Mouse (Mus musculus): Measurements from ENCODE around the gene BC049715. TPM values are rescaled to one million over a fixed set of nuclear protein-coding genes. Genes with fewer than 3 reads are reported as not detected.
A peak's percentile ranks its signal among the peaks of the same experiment; 100 is the strongest.

BC049715 gene
- total and polyA plus RNA-seq, 2 experiments from 2014 or later = 1.2 to 4.2 TPM

DNA sequence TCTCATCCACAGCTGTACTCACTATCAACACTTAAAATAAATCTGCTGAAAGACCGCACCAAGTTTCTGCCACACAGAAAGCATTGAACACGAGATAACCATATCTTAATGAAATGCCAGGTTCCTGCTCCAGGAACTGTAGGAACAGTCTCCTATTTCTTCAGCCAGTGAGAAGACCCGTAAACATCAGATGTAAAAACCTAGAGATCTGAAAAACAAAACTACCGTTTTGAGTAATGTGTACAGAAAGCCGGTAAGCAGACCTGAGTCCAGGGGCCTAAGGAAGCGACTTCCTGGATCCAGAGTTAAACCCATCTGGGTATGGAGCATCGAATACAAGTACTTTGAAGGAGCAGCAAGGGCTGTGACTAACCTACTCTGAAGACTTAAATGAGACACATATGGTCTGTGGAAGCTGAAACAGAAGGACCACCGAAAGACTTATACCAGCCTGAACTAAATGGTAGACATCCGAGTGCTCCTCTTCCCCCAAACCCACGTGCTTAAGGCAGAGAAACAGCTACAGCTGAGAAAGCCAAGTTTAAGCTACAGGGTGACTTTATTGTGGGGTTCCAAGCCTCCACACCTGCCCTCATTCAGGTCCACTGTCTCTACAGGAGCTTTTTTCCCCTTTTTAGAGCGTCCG, 24.2 kb upstream of the BC049715 start:
- H3K36me3 ChIP-seq (ENCODE audit: insufficient read depth, low read length) = no peaks in the 10 kb centered on the region
- no peaks in the 10 kb centered on the region for H3K9me3 ChIP-seq (ENCODE audit: low read length)
- peak overlapping the region; percentile 99 for H3K27ac ChIP-seq
- TF ChIP-seq CTCF (IDR thresholded peaks at IDR 0.05; ENCODE audit: low read depth) = no peak
- H3K9ac ChIP-seq (replicated peaks; ENCODE audit: low read length) = peak overlapping the region; percentile 83
- DNase-seq (ENCODE audit: low spot score) (no peak), ATAC-seq (peak; percentile 1; the same call in 1 of the 2 replicates)
- 23% methylated on average over 12 of the region's 12 CpGs for WGBS
- H3K4me1 ChIP-seq (ENCODE audit: insufficient read depth, low read length) = no peaks in the 10 kb centered on the region
- no peaks in the 10 kb centered on the region for H3K27me3 ChIP-seq (ENCODE audit: insufficient read depth, low read length)
- H3K4me3 ChIP-seq (ENCODE audit: low read length) = peak overlapping the region; percentile 82
- H3K4me2 ChIP-seq (ENCODE audit: low read depth, low read length) = peak overlapping the region; percentile 84

DNA sequence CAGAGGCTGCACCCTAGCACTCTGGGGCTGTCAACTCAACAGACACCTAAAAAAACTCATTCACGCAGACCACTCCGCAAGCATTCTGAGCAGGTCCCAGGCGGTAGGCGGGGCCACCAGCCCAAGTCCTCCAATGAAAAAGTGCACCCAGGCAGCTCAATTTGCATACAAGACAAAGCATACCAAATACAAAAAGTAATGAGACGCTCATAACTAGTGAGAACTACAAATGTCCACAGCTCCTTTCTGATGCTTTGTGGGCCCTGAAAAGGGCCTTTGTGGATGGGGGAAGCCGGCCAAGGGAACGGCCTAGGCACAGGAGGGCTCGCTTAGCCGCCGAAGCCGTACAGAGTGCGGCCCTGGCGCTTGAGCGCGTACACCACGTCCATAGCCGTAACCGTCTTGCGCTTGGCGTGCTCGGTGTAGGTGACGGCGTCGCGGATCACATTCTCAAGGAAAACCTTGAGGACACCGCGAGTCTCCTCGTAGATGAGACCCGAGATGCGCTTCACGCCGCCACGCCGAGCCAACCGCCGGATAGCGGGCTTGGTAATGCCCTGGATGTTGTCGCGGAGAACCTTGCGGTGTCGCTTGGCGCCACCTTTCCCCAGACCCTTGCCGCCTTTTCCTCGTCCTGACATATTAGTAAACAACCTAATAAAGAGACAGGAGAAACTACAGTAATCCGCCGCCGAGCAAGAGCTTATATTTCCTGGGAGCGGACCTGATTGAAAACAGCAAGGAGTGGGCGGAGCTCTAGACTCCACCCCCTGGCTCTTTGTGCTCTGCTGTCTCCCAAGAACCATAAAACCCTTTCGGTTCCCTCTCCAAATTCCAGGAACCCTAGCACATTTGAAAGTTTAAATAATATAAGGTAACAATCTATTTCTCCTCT, 23.4 kb upstream of the BC049715 start, which contains the start of gene Hist4h4:
Gene Hist4h4 (minus strand): TSS at position 677 of the 895 bp plus-strand sequence.
- peak within 1 kb of the TSS; percentile 82 for H3K4me3 ChIP-seq (ENCODE audit: low read length)
- no peaks in the 10 kb centered on the region for H3K9me3 ChIP-seq (ENCODE audit: low read length)
- peak within 1 kb of the TSS; percentile 84 for H3K4me2 ChIP-seq (ENCODE audit: low read depth, low read length)
- DNase-seq (ENCODE audit: low spot score) (peak; percentile 94), ATAC-seq (peak; percentile 73)
- H3K9ac ChIP-seq (replicated peaks; ENCODE audit: low read length) = peak within 1 kb of the TSS; percentile 83
- H3K4me1 ChIP-seq (ENCODE audit: insufficient read depth, low read length) = peaks cover 3% of the 10 kb centered on the region; the same call in 1 of the 2 replicates
- TF ChIP-seq CTCF (IDR thresholded peaks at IDR 0.05; ENCODE audit: low read depth) = no peak
- no peaks in the 10 kb centered on the region for H3K27me3 ChIP-seq (ENCODE audit: insufficient read depth, low read length)
- under 1% methylated on average over 50 of the region's 50 CpGs for WGBS
- no peaks in the 10 kb centered on the region for H3K36me3 ChIP-seq (ENCODE audit: insufficient read depth, low read length)
- H3K27ac ChIP-seq = peak within 1 kb of the TSS; percentile 99

DNA sequence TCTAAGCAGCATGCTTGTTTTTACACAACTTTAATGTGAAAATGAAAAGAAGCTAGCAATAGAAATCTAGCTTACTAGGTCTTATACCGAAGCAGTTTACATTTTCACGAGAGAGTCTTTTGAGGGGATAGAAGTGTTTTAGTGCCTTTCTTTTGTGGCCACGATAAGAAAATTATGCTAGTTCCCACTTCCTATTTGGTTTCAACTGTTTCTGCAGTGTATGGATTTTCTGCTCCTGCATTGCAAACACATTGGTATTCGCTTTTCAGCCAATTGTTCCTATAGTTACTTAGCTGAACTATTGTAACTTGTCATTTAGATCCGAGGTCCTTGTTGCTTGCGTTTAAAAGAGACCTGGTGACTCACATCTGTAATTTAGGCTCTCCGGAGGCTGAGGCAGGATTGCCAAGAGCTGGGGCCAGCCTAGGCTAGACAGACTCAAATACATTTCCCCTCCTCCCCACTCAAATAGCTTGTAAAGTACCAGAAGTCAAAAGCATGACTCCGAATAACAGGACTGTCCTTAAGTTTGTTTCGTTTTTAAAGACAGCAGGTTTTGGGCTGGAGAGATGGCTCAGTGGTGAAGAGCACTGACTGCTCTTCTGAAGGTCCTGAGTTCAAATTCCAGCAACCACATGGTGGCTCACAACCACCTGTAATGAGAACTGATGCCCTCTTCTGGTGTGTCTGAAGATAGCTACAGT, 22.6 kb upstream of the BC049715 start:
- WGBS = 30% methylated on average over 9 of the region's 9 CpGs

DNA sequence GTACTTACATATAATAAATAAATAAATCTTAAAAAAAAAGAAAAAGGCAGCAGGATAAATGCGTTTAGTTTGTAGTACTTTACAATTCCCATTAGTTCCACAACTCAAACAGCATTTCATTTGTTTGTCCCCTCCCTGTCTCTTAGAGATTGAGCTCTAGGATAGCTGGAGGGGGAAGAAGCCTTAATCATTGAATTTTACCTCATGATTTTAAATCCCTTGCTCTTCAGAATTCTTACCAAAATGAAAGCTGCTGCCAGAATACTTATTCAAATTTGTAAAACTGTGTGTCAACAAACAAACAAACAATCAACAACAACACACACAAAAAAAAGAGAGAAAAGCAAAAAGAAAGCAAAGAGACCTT, 22.0 kb upstream of the BC049715 start:
- H3K4me2 ChIP-seq (ENCODE audit: low read depth, low read length) = no peak overlapping the region
- no peak overlapping the region for H3K4me3 ChIP-seq (ENCODE audit: low read length)
- H3K27me3 ChIP-seq (ENCODE audit: insufficient read depth, low read length) = no peaks in the 10 kb centered on the region
- no peak for ATAC-seq
- no peak overlapping the region for H3K9ac ChIP-seq (replicated peaks; ENCODE audit: low read length)
- TF ChIP-seq CTCF (IDR thresholded peaks at IDR 0.05; ENCODE audit: low read depth) = no peak
- no peak for DNase-seq (ENCODE audit: low spot score)
- peaks cover 11% of the 10 kb centered on the region for H3K4me1 ChIP-seq (ENCODE audit: insufficient read depth, low read length)
- no peaks in the 10 kb centered on the region for H3K9me3 ChIP-seq (ENCODE audit: low read length)
- 92% methylated on average over 1 of the region's 1 CpGs for WGBS
- H3K27ac ChIP-seq = no peak overlapping the region
- no peaks in the 10 kb centered on the region for H3K36me3 ChIP-seq (ENCODE audit: insufficient read depth, low read length)

More for the DNA sequence above, 22.6 kb upstream of the BC049715 start:
- Histone ChIP-seq H3K27me3 (ENCODE audit: insufficient read depth, low read length) (no peaks in the 10 kb centered on the region), H3K27ac (peak overlapping the region; percentile 99), H3K4me3 (ENCODE audit: low read length) (peak overlapping the region; percentile 82), H3K4me1 (ENCODE audit: insufficient read depth, low read length) (peaks cover 11% of the 10 kb centered on the region), H3K4me2 (ENCODE audit: low read depth, low read length) (peak overlapping the region; percentile 84), H3K9ac (replicated peaks; ENCODE audit: low read length) (peak overlapping the region; percentile 83), H3K36me3 (ENCODE audit: insufficient read depth, low read length) (no peaks in the 10 kb centered on the region), H3K9me3 (ENCODE audit: low read length) (no peaks in the 10 kb centered on the region)
- DNase-seq (ENCODE audit: low spot score) (no peak), ATAC-seq (no peak)
- TF ChIP-seq CTCF (IDR thresholded peaks at IDR 0.05; ENCODE audit: low read depth) = no peak

DNA sequence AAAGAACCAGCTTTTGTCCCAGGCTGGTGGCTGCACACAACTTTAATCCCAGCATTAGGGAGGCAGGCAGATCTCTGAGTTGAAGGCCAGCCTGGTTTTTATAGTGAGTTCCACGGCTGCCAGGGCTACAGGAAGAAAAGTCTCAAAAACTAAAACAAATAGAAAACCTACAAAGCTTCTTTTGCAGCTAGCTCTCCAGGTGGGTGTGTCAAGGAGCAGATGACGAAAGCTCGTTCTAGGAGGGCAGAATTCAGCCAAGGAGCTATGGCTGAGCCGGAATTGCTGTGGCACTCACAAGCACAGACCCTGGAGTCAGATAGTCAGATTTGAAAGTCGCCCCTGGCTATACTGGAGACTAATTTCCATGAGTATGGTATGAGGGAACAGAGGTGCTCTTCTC, 20.6 kb upstream of the BC049715 start:
- H3K4me2 ChIP-seq (ENCODE audit: low read depth, low read length) = no peak overlapping the region
- no peaks in the 10 kb centered on the region for H3K27me3 ChIP-seq (ENCODE audit: insufficient read depth, low read length)
- no peak for DNase-seq (ENCODE audit: low spot score)
- peaks cover 11% of the 10 kb centered on the region for H3K4me1 ChIP-seq (ENCODE audit: insufficient read depth, low read length)
- WGBS = 75% methylated on average over 5 of the region's 5 CpGs
- TF ChIP-seq CTCF (IDR thresholded peaks at IDR 0.05; ENCODE audit: low read depth) = no peak
- no peaks in the 10 kb centered on the region for H3K9me3 ChIP-seq (ENCODE audit: low read length)
- peaks cover 2% of the 10 kb centered on the region; the same call in 1 of the 2 replicates for H3K36me3 ChIP-seq (ENCODE audit: insufficient read depth, low read length)
- no peak overlapping the region for H3K4me3 ChIP-seq (ENCODE audit: low read length)
- H3K9ac ChIP-seq (replicated peaks; ENCODE audit: low read length) = no peak overlapping the region
- no peak for ATAC-seq
- H3K27ac ChIP-seq = no peak overlapping the region

DNA sequence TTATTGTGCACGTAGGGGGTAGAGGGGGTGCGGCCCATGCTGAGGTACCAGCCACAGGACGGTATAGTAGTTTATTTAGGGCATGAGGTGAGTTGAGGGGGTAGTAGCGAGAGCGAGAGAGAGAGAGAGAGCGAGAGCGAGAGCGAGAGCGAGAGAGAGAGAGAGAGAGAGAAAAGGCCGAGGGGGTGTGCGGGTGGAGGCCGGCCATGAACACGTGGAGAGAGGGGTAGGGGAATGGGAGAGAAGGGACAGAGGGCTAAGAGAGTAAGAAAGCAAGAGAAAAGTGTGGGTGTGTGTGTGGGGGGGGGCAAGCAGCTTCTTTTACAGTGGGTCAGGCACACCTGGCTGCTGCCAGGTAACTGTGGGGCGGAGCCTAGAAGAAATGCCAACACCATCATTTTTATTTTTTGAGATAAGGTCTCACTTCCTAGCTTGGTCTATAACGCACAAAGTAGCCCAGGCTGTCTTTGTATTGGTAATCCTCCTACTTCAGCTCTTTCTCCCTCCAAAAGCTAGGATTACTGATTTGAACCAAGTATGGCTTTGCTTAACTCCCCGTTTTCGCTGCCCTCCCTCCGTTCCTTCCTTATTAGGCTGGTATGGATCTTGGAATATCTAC, 19.9 kb upstream of the BC049715 start:
- ATAC-seq (peak; percentile 37), DNase-seq (ENCODE audit: low spot score) (no peak)
- peaks cover 11% of the 10 kb centered on the region for H3K4me1 ChIP-seq (ENCODE audit: insufficient read depth, low read length)
- WGBS = 26% methylated on average over 18 of the region's 18 CpGs
- 0 out of 2 replicates have a peak overlapping the region, but pooled peaks have one; percentile 34 for H3K9ac ChIP-seq (replicated peaks; ENCODE audit: low read length)
- peak overlapping the region; percentile 66 for H3K4me3 ChIP-seq (ENCODE audit: low read length)
- H3K27me3 ChIP-seq (ENCODE audit: insufficient read depth, low read length) = no peaks in the 10 kb centered on the region
- H3K27ac ChIP-seq = peak overlapping the region; percentile 70; the same call in 1 of the 2 replicates
- peak overlapping the region; percentile 95 for H3K4me2 ChIP-seq (ENCODE audit: low read depth, low read length)
- H3K9me3 ChIP-seq (ENCODE audit: low read length) = no peaks in the 10 kb centered on the region
- no peak for TF ChIP-seq CTCF (IDR thresholded peaks at IDR 0.05; ENCODE audit: low read depth)
- H3K36me3 ChIP-seq (ENCODE audit: insufficient read depth, low read length) = peaks cover 7% of the 10 kb centered on the region; the same call in 1 of the 2 replicates
